Mouse (Mus musculus): ENCODE data around the gene Cwc27.

Cwc27 gene

GRCm38 (mm10) chr13:104611296-104611695 is 205.6 kb downstream of the Cwc27 start:
- no peak for DNase-seq (ENCODE audit: low read depth, low spot score)

DNA sequence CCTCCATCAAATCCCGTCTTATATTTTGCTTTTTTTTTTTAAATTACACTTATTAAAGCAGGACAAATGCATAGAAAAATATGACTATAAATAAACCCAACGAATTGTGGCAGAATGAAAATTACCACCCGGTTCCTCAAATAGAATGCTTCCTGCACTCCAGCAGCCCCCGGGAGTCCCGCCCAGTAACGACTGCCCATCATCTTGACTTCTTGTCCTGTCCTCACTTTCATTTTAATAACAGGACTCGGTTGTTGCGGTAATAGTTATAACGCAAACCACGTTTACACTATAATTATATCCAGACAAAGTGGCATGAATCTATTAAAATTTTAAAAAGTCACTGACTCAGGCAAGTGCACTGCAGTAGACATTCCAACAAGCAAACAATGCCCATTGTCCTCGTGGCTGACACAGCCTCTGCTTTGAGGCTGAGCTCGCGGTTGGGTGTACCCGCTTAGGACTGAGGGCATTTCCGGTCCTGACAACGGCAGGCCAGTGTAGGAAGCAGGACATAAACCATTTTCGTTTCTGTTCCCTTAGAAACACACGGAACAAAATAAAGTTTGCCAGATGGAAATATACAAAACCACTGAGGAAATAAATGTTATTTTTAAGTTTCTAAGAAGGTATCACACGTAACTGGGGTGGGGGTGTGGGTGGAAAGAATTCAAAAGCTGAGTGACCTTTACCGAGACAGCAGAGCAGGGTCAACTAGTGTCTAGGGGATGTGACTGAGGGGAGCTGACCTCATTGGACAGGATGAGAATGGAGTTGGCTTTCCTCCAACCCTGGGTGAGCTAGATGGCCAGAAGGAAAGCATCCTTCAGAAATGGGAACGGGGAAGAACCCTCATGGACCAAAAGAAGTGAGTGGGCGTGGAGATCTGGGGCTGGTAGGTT is 206.5 kb downstream of the Cwc27 start:
- DNase-seq (ENCODE audit: low read depth, low spot score), result no peak

GRCm38 (mm10) chr13:104608516-104608915 is 208.4 kb downstream of the Cwc27 start:
- DNase-seq (ENCODE audit: low read depth, low spot score), result no peak

DNA sequence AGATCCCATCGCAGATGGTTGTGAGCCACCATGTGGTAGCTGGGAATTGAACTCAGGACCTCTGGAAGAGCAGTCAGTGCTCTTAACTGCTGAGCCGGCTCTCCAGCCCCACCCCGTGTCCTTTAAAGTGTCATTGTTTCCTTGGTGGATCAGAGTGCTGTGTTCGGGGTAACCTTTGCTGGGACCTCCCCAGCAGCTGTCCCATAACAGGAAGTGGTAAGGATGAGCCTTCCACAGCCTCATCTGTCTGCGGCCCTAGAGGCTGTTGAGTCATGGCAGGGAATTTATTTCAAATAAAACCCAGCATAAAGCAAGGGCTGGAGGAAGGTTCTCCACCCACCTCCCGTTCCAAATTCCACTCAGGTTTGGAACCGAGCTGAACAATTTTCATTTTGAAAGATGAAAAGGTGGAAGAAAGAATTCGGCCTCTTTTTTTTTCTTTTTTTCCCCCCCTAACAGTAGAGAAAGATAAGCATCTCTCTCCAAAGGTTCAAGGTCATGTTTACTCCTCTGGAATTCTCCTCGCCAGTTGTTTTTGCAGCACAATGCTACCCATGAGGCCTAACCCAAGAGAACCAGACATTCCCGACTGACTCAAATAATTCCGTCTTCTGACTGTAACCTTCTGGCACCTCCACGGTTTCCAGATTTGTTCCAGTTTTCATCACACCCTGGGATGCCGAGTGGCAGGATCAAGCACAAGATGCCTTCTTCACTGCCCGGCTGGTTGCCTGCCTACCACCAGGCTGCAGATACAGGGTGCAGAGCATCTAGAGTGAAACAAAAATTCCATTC is 210.0 kb downstream of the Cwc27 start:
- DNase-seq (ENCODE audit: low read depth, low spot score), result no peak

DNA sequence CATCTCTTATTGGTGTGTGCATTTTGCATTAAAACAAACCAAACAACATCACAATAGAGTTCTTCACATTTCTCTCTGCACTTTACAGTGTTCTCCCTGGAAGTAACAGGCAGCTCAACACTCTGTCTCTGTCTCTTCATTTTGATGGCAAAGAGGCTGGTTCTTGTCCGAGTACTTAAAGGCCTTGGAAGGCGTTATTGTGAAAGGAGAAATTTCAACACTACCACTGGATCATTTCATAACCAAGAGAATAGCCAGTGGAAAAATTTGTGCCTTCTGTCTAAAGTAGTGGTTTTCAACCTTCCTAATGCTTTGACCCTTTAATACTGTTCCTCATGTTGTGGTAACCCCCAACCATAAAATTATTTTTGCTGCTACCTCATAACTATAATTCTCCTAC is 211.8 kb downstream of the Cwc27 start:
- DNase-seq (ENCODE audit: low read depth, low spot score), result no peak

DNA sequence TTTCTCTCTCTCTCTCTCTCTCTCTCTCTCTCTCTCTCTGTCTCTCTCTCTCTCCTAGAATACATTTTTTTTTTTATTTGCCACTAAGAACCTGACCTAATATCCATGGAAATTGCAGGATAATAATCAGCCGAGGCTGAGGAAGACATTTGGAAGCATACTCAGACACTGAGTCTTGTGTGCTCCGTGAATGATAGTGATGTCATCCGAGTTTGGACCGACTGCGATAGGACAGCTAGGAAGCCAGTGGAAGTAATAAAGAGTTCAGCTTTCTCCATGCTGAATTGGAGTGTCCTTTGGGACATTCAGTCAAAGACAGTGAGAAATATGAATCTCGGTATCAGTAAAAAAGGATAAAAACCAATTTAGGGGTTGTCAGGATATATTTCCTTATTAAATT is 214.7 kb downstream of the Cwc27 start:
- no peak for DNase-seq (ENCODE audit: low read depth, low spot score)

DNA sequence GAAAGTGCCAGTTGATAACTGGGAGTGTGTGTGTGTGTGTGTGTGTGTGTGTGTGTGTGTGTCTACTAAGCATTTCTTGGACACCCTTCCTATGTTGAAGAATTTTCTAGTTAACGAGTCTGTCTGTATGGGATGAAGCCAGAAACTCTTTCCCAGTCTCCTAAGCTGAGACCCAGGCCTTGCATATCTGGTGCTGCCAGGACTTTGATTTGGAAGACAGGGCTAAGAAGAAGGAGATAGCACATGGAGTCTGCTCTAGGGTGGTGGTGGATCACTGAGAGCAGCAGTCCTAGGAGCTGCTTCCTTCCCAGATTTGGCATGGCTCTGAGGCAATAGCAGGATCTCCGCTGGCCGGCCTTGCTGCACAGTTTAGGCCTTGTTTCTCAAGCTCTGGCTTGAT is 215.2 kb downstream of the Cwc27 start:
- no peak for DNase-seq (ENCODE audit: low read depth, low spot score)

DNA sequence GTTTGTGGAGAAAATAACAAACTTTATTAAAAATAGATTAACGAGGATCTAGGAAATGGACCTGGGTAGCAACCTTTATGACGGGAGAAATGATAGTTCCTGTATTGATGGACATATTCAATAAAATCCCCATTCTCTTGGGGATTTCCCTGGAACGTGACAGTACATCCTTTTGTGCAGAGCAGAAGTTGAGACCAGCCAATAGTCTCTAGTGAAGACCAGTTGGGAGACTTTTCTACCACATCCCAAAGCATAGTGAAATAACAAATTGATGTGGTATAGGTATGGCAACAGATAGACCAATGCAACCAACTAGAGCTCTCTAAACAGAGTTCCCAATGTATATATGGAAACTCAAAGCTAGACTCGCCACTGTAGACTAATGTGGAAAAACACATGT is 220.7 kb downstream of the Cwc27 start:
- DNase-seq (ENCODE audit: low read depth, low spot score), result no peak

DNA sequence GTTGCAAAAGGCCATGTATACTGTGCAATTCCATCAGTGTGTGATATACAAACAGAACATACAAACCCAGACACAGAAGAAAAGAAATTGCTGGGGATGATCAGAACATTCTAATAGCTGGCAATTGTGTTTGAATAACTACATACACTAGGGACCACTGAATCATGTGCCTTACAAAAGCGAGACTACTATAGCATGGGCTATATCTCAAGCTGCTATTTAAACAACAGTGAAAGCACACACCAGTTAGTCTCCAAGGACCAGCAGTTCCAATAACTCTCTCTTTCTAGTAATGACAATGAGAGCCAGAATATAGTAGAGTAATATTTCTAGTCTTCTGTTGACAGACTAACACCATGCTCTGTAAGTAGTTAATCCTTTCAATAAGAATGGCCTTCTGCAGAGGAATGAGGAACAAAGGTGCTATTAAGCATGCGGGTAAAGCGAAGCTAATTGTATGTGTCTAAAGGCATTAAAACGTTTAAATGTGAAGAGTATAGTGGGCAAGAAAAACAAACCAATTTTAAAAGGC is 222.1 kb downstream of the Cwc27 start:
- DNase-seq (ENCODE audit: low read depth, low spot score), result no peak

DNA sequence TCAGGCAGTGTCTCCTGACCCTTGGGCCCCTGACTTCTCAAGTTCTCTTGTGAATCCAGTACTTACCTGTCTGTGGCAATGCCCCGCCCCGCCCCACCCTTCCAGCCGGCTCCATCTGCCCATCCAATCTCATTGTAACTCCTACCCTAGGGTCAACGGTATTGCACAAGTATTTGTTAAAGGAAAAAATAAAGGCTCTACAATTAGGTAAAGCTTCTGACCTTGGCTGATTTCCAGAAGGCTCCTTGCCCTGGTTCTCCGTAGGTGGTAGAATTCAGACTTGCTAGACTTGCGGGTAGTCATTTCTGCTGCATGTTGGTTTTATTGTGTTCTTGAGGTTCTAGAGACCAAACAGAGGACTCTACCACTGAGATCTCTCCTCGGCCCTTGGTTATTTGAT is 226.0 kb downstream of the Cwc27 start:
- DNase-seq (ENCODE audit: low read depth, low spot score), result no peak

DNA sequence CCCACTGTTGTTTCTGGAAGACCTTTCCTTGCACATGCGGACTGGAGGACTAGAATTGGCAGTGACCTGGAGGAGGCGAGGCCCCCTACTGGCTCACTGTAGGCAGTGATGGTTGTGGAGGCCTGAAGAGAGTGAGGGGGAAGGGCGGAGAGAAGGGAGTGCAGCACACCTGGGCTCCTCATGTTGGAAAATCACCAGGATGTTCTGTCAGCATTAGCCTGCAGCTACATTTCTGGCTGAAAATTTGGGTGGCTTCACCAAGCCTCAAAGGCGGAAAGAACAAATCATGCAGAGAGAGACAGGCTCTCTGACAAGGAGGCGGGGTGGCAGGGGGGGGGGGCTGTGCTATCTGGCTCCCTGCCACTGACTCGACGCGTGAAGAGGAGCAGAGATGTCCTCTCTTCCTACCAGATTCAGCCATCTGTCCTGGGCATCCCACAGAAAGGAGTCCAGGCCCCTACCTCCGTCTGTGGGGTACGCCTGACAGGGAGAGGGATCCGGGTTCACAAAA is 226.8 kb downstream of the Cwc27 start:
- no peak for DNase-seq (ENCODE audit: low read depth, low spot score)

- no peak for DNase-seq (ENCODE audit: low read depth, low spot score)
These were observed 228.6 kb downstream of the Cwc27 start for GRCm38 (mm10) chr13:104588383-104588782.

All from c-Kit-negative CD71-positive TER-119-positive erythroid progenitor cells, embryonic 14.5 days (primary cell).